Mouse (Mus musculus): ENCODE measurements around the gene Lcmt2. TPM values are rescaled to one million over a fixed set of nuclear protein-coding genes. Genes with fewer than 3 reads are reported as not detected.

Gene Lcmt2
- polyA plus RNA-seq, 1 experiment from 2014 or later: 20.2 TPM

DNA sequence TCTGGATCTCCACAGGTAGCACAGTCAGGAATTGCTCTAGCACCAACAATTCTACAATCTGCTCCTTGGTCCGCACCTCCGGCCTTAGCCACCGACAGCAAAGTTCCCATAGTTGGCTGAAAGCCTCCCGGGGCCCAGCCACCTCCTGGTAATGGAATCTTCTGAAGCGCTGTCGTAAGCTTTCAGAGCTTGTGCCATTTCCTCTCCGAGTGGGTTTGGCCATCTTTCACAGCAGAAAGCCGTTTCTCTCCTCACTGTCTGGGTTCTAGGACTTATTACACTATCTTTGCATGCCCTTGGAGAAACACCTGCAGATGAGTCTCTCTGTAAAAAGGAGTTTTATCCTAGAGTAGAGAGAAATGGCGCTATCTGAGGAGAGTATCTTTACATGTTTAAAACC is 29.4 kb upstream of the Lcmt2 start:
- WGBS: 9% methylated on average over 9 of the region's 9 CpGs
- H3K27ac ChIP-seq (ENCODE audit: low read depth, low read length): no peak overlapping the region
- DNase-seq (ENCODE audit: low spot score) (no peak), ATAC-seq (replicated peaks; ENCODE audit: low FRiP score) (no peak)
- peak overlapping the region; percentile 84 for H3K4me2 ChIP-seq (ENCODE audit: low read depth, low read length, severe bottlenecking)
- H3K27me3 ChIP-seq (ENCODE audit: control insufficient read depth, insufficient read depth, low read length): no peaks in the 10 kb centered on the region
- H3K36me3 ChIP-seq (ENCODE audit: control insufficient read depth, insufficient read depth, low read length): no peaks in the 10 kb centered on the region; the same call in 1 of the 2 replicates
- no peaks in the 10 kb centered on the region for H3K9me3 ChIP-seq (ENCODE audit: control insufficient read depth, low read length)
- H3K4me3 ChIP-seq (ENCODE audit: low read depth, low read length): peak overlapping the region; percentile 61
- H3K9ac ChIP-seq (ENCODE audit: low read length): peak overlapping the region; percentile 83
- peaks cover 9% of the 10 kb centered on the region; the same call in 1 of the 2 replicates for H3K4me1 ChIP-seq (replicated peaks; ENCODE audit: control insufficient read depth, insufficient read depth, low read length)

DNA sequence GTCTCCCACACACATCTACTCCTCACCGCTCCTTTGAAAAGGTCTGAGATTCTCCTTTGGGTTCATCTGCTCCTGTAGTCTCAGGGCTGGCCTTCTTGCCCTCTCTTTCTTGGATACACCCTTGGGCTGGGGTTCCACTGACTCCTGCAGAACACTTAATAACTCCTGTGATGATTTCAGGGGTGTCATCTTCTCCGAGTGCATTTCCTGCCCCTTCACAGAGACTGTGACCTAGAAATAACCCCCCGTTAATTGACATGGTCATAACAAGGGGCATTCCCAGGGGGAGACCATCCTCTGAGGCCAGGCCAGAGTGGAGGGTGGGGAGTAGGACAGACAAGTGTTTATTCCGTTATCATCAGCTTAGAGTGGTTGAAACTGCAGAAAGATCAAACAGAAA is 28.7 kb upstream of the Lcmt2 start:
- DNase-seq (ENCODE audit: low spot score) (no peak), ATAC-seq (replicated peaks; ENCODE audit: low FRiP score) (no peak)
- Histone ChIP-seq H3K9me3 (ENCODE audit: control insufficient read depth, low read length) (no peaks in the 10 kb centered on the region), H3K4me2 (ENCODE audit: low read depth, low read length, severe bottlenecking) (peak overlapping the region; percentile 84; the same call in 1 of the 2 replicates), H3K27me3 (ENCODE audit: control insufficient read depth, insufficient read depth, low read length) (no peaks in the 10 kb centered on the region), H3K4me3 (ENCODE audit: low read depth, low read length) (peak overlapping the region; percentile 61), H3K36me3 (ENCODE audit: control insufficient read depth, insufficient read depth, low read length) (no peaks in the 10 kb centered on the region; the same call in 1 of the 2 replicates), H3K27ac (ENCODE audit: low read depth, low read length) (no peak overlapping the region), H3K9ac (ENCODE audit: low read length) (peak overlapping the region; percentile 83), H3K4me1 (replicated peaks; ENCODE audit: control insufficient read depth, insufficient read depth, low read length) (peaks cover 9% of the 10 kb centered on the region; the same call in 1 of the 2 replicates)
- 72% methylated on average over 4 of the region's 4 CpGs for WGBS

DNA sequence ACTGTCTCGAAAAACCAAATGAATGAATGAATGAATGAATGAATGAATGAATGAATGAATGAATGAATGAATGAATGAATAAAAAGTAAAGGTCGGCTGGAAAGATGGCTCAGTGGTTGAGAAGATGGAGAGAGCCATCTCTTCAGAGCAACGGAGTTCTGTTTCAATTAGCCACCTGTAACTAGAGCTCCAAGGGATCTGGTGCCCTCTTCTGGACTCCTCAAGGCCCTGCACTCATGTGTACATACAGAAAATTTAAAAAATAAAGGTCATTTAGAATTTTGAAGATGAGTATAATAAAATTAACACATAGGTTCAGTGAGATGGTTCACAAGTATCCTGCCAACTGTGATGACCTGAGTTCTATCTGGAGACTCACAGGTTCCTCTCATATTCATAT is 12.6 kb upstream of the Lcmt2 start:
- Histone ChIP-seq H3K9me3 (ENCODE audit: control insufficient read depth, low read length) (no peaks in the 10 kb centered on the region), H3K27ac (ENCODE audit: low read depth, low read length) (no peak overlapping the region), H3K4me3 (ENCODE audit: low read depth, low read length) (no peak overlapping the region), H3K4me1 (replicated peaks; ENCODE audit: control insufficient read depth, insufficient read depth, low read length) (no peaks in the 10 kb centered on the region), H3K4me2 (ENCODE audit: low read depth, low read length, severe bottlenecking) (no peak overlapping the region), H3K27me3 (ENCODE audit: control insufficient read depth, insufficient read depth, low read length) (no peaks in the 10 kb centered on the region), H3K9ac (ENCODE audit: low read length) (no peak overlapping the region), H3K36me3 (ENCODE audit: control insufficient read depth, insufficient read depth, low read length) (no peaks in the 10 kb centered on the region; the same call in 1 of the 2 replicates)
- ATAC-seq (replicated peaks; ENCODE audit: low FRiP score): no peak
- WGBS: 82% methylated on average over 3 of the region's 3 CpGs
- DNase-seq (ENCODE audit: low spot score): no peak

DNA sequence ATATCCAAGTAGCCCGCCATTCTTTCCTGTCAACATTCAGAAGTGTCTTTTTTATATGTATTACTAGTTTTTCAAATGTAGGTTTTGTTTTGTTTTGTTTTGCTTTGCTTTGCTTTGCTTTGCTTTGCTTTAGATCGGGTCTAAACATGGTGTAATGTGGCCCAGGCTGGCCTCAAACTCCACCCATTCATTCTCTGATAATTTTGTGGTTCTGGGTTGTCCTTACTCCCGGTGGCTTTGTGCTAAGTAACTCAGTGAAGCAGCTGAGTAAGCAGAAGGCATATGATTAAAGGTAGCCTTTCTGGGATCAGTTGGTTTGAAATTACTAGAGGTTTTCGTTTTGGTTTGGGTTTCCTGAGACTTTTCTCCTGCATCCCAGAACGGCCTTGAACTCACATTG is 9.2 kb upstream of the Lcmt2 start:
- H3K4me1 ChIP-seq (replicated peaks; ENCODE audit: control insufficient read depth, insufficient read depth, low read length): no peaks in the 10 kb centered on the region
- no peak overlapping the region for H3K4me3 ChIP-seq (ENCODE audit: low read depth, low read length)
- no peak overlapping the region for H3K9ac ChIP-seq (ENCODE audit: low read length)
- 86% methylated on average over 5 of the region's 5 CpGs for WGBS
- ATAC-seq (replicated peaks; ENCODE audit: low FRiP score) (no peak), DNase-seq (ENCODE audit: low spot score) (no peak)
- H3K27ac ChIP-seq (ENCODE audit: low read depth, low read length): no peak overlapping the region
- no peaks in the 10 kb centered on the region for H3K27me3 ChIP-seq (ENCODE audit: control insufficient read depth, insufficient read depth, low read length)
- H3K4me2 ChIP-seq (ENCODE audit: low read depth, low read length, severe bottlenecking): no peak overlapping the region
- no peaks in the 10 kb centered on the region for H3K9me3 ChIP-seq (ENCODE audit: control insufficient read depth, low read length)
- no peaks in the 10 kb centered on the region; the same call in 1 of the 2 replicates for H3K36me3 ChIP-seq (ENCODE audit: control insufficient read depth, insufficient read depth, low read length)

DNA sequence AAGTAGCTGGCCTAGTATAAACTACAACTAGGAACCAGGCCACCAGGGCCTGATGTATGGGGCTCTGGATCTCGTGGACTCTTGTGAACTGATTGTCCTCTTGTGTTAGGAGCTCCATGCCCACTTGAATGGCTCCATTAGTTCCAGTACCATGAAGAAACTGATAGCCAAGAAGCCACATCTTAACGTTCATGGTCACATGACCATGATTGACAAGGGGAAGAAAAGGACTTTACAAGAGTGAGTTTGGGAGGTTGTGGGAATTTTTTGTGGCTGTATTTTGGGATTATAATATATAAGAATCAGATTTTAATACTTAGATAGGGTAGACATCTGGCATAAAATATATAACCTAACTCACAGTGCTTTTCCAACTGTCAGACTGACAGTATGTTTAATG is 2.0 kb upstream of the Lcmt2 start:
- H3K36me3 ChIP-seq (ENCODE audit: control insufficient read depth, insufficient read depth, low read length): peaks cover 10% of the 10 kb centered on the region
- 73% methylated on average over 2 of the region's 2 CpGs for WGBS
- ATAC-seq (replicated peaks; ENCODE audit: low FRiP score): no peak

DNA sequence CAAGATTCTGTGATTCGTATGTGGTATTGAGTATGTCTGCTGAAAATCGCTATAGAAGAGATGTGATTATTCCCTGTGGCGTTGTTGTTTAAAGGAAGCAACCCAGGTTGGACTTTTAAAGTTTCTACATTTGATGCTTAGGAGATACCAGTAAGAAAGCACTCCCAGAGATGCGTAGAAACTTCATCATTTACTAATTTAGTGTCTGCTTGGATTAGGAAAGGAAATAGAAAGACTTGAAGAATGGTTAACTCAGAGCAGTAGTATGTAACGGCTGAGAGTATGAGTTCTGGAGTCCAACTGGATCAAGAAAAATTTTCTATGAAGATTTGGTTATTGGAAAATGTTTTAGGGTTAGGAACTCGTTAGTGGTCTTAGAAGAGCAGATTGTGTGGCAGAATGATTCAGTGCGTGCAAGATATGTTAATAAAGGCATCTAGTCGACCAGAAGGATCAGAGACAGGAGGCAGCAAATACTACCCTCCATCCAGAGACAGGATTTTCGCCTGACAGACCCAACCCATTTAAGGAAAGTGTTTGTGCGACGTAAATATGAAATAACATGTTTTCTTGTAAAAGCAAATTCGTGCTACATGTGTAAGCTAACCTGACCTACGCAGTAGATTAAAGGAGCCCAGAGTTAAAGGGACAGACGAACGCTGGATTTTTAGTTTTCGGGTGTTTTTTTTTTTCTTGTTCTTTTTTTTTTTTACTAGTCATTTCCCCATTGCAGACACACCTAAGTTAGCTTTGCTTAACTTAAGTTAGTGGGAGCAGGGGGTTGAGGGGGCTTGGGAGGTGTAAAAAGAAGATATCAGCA is 973 bp upstream of the Lcmt2 start:
- 79% methylated on average over 16 of the region's 16 CpGs for WGBS
- H3K9me3 ChIP-seq (ENCODE audit: control insufficient read depth, low read length): no peaks in the 10 kb centered on the region; the same call in 1 of the 2 replicates
- no peaks in the 10 kb centered on the region for H3K27me3 ChIP-seq (ENCODE audit: control insufficient read depth, insufficient read depth, low read length)
- H3K36me3 ChIP-seq (ENCODE audit: control insufficient read depth, insufficient read depth, low read length): peaks cover 10% of the 10 kb centered on the region
- H3K4me2 ChIP-seq (ENCODE audit: low read depth, low read length, severe bottlenecking): peak overlapping the region; percentile 64
- H3K4me3 ChIP-seq (ENCODE audit: low read depth, low read length): peak overlapping the region; percentile 62
- DNase-seq (ENCODE audit: low spot score) (no peak), ATAC-seq (replicated peaks; ENCODE audit: low FRiP score) (no peak)
- 0 out of 2 replicates have a peak, but pooled peaks cover 3% of the 10 kb centered on the region for H3K4me1 ChIP-seq (replicated peaks; ENCODE audit: control insufficient read depth, insufficient read depth, low read length)
- H3K27ac ChIP-seq (ENCODE audit: low read depth, low read length): peak overlapping the region; percentile 96; the same call in 1 of the 2 replicates
- peak overlapping the region; percentile 81 for H3K9ac ChIP-seq (ENCODE audit: low read length)

More for the DNA sequence above, 2.0 kb upstream of the Lcmt2 start:
- no peak overlapping the region for H3K9ac ChIP-seq (ENCODE audit: low read length)
- H3K4me2 ChIP-seq (ENCODE audit: low read depth, low read length, severe bottlenecking): no peak overlapping the region
- H3K27ac ChIP-seq (ENCODE audit: low read depth, low read length): no peak overlapping the region
- no peaks in the 10 kb centered on the region; the same call in 1 of the 2 replicates for H3K9me3 ChIP-seq (ENCODE audit: control insufficient read depth, low read length)
- 0 out of 2 replicates have a peak, but pooled peaks cover 3% of the 10 kb centered on the region for H3K4me1 ChIP-seq (replicated peaks; ENCODE audit: control insufficient read depth, insufficient read depth, low read length)
- no peak for DNase-seq (ENCODE audit: low spot score)
- no peaks in the 10 kb centered on the region for H3K27me3 ChIP-seq (ENCODE audit: control insufficient read depth, insufficient read depth, low read length)
- no peak overlapping the region for H3K4me3 ChIP-seq (ENCODE audit: low read depth, low read length)

DNA sequence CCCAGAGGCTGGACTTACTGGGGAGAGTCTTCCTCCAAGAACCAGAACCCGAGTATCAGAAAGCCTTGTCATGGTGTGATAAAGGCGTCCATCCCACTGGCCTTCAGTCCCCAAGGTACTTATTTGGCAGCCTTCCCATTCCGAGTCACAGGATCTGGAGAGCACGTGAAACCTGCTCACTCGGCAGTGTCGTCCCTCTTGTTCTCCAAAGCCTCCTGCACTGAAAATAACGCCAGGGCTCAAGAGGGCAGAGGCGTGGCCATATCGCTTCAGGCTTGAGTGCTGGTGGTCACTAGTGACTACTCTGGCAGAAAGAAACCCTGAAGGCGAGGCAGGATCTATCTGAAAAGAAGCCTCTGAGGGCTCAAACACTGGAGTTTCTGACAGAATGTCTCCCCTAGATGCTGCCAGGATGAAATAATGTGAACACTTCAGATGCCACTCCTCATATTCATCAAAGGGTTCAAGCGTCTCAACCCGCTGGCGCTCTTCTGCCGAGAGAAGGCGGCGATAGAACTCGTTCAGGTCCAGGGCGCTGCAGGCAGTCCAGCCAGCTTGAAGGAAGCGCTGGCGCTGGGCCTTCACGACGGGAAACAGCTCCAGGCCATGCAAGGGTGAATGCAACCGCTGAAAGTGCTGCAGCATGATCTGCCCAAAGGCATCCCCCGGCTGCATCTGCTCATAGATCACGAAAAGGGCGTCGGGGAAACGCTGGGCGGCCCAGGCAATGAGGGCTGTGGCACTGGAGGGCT is 1.0 kb downstream of the Lcmt2 start:
- ATAC-seq (replicated peaks; ENCODE audit: low FRiP score): no peak
- Histone ChIP-seq H3K27ac (ENCODE audit: low read depth, low read length) (peak overlapping the region; percentile 96), H3K9ac (ENCODE audit: low read length) (peak overlapping the region; percentile 81), H3K36me3 (ENCODE audit: control insufficient read depth, insufficient read depth, low read length) (peaks cover 10% of the 10 kb centered on the region), H3K4me3 (ENCODE audit: low read depth, low read length) (peak overlapping the region; percentile 62), H3K4me1 (replicated peaks; ENCODE audit: control insufficient read depth, insufficient read depth, low read length) (0 out of 2 replicates have a peak, but pooled peaks cover 3% of the 10 kb centered on the region), H3K27me3 (ENCODE audit: control insufficient read depth, insufficient read depth, low read length) (no peaks in the 10 kb centered on the region), H3K4me2 (ENCODE audit: low read depth, low read length, severe bottlenecking) (peak overlapping the region; percentile 64), H3K9me3 (ENCODE audit: control insufficient read depth, low read length) (no peaks in the 10 kb centered on the region; the same call in 1 of the 2 replicates)
- WGBS: 61% methylated on average over 29 of the region's 29 CpGs
- DNase-seq (ENCODE audit: low spot score): peak; percentile 50

DNA sequence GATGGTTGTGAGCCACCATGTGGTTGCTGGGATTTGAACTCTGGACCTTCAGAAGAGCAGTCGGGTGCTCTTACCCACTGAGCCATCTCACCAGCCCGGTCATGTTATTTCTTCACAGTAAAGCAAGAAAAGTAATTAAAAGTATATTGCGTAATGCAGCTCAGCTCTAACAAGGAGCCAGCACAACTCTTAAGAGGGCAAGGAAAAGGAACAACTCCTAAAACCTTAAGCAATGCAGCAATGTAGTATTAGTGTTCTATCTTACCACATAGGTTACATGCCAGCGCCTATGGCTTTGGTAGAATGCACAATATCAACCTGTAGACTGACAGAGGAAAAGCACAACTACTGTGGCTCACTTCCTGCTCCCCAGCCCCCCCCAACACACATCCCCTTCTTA is 3.1 kb downstream of the Lcmt2 start:
- ATAC-seq (replicated peaks; ENCODE audit: low FRiP score) (no peak), DNase-seq (ENCODE audit: low spot score) (no peak)
- Histone ChIP-seq H3K4me3 (ENCODE audit: low read depth, low read length) (no peak overlapping the region), H3K27me3 (ENCODE audit: control insufficient read depth, insufficient read depth, low read length) (no peaks in the 10 kb centered on the region), H3K4me1 (replicated peaks; ENCODE audit: control insufficient read depth, insufficient read depth, low read length) (0 out of 2 replicates have a peak, but pooled peaks cover 3% of the 10 kb centered on the region), H3K9ac (ENCODE audit: low read length) (no peak overlapping the region), H3K27ac (ENCODE audit: low read depth, low read length) (no peak overlapping the region), H3K9me3 (ENCODE audit: control insufficient read depth, low read length) (no peaks in the 10 kb centered on the region; the same call in 1 of the 2 replicates), H3K4me2 (ENCODE audit: low read depth, low read length, severe bottlenecking) (no peak overlapping the region), H3K36me3 (ENCODE audit: control insufficient read depth, insufficient read depth, low read length) (peaks cover 10% of the 10 kb centered on the region)
- 98% methylated on average over 4 of the region's 4 CpGs for WGBS
